Mouse (Mus musculus) ES-CJ7 (cell line): Measurements from ENCODE around the gene Pkd1.

Source experiments
- DNase-seq: peaks from one replicate; pipeline ENCODE4 v3.0.0; 2011; ENCODE audit warnings: low read depth, low spot score

Pkd1 gene

GRCm38 (mm10) chr17:24549618-24550415 lies at the start of gene Pkd1:
Gene Pkd1 (plus strand): TSS chr17:24549834.
- peak; percentile 99 for DNase-seq

GRCm38 (mm10) chr17:24502208-24502607 lies 47.4 kb upstream of the Pkd1 start:
- peak; percentile 59 for DNase-seq

GRCm38 (mm10) chr17:24504085-24504484 lies 45.5 kb upstream of the Pkd1 start:
- no peak for DNase-seq

- DNase-seq = no peak
Measured at GRCm38 (mm10) chr17:24505286-24505955, 44.2 kb upstream of the Pkd1 start.

GRCm38 (mm10) chr17:24506332-24507070 lies 43.1 kb upstream of the Pkd1 start:
- DNase-seq = peak; percentile 43

GRCm38 (mm10) chr17:24507129-24507664 lies 42.4 kb upstream of the Pkd1 start:
- DNase-seq = peak; percentile 50

- DNase-seq = no peak
Measured at GRCm38 (mm10) chr17:24507806-24508460, 41.7 kb upstream of the Pkd1 start.

GRCm38 (mm10) chr17:24513609-24514008 lies 36.0 kb upstream of the Pkd1 start:
- DNase-seq = peak; percentile 58

GRCm38 (mm10) chr17:24514270-24515257 lies 35.1 kb upstream of the Pkd1 start:
- no peak for DNase-seq

GRCm38 (mm10) chr17:24520450-24520849 lies 29.2 kb upstream of the Pkd1 start:
- DNase-seq = no peak

- no peak for DNase-seq
Measured at GRCm38 (mm10) chr17:24524734-24525133, 24.9 kb upstream of the Pkd1 start.

- DNase-seq = no peak
Measured at GRCm38 (mm10) chr17:24527315-24527714, 22.3 kb upstream of the Pkd1 start.

- peak; percentile 100 for DNase-seq
Measured at GRCm38 (mm10) chr17:24527723-24528559, 21.7 kb upstream of the Pkd1 start, which contains the start of gene Traf7. Gene Traf7 (minus strand): TSS chr17:24527938.

GRCm38 (mm10) chr17:24528560-24528918 lies 21.1 kb upstream of the Pkd1 start:
- no peak for DNase-seq

GRCm38 (mm10) chr17:24529007-24529451 lies 20.6 kb upstream of the Pkd1 start:
- DNase-seq = peak; percentile 84

- no peak for DNase-seq
Measured at GRCm38 (mm10) chr17:24529883-24530282, 19.8 kb upstream of the Pkd1 start.

GRCm38 (mm10) chr17:24530361-24531050 lies 19.1 kb upstream of the Pkd1 start:
- peak; percentile 56 for DNase-seq

- no peak for DNase-seq
Measured at GRCm38 (mm10) chr17:24531064-24531463, 18.6 kb upstream of the Pkd1 start.

- no peak for DNase-seq
Measured at GRCm38 (mm10) chr17:24532045-24532444, 17.6 kb upstream of the Pkd1 start.
